Mouse (Mus musculus) stomach, postnatal 0 days (tissue): Measurements from ENCODE around the gene Nrbp1.

Experiments used
- CTCF ChIP-seq: IDR thresholded peaks from 2 replicates; pipeline ENCODE4 v1.5.1; 2016; ENCODE audit warnings: antibody characterized with exemption, low read depth, mild to moderate bottlenecking, moderate library complexity
- EP300 ChIP-seq: optimal IDR thresholded peaks from 2 replicates; pipeline ENCODE3; 2016; ENCODE audit warnings: antibody characterized with exemption

- no peak for TF ChIP-seq EP300
- no peak for TF ChIP-seq CTCF
Observed at GRCm38 (mm10) chr5:31203866-31204265, 36.8 kb upstream of the Nrbp1 start.
